Mouse (Mus musculus): ENCODE results near the gene Ugp2.
A peak's percentile ranks its signal among the peaks of the same experiment; 100 is the strongest.

Gene Ugp2

GRCm38 (mm10) chr11:21371122-21371806 is at the start of gene Ugp2:
Ugp2 (minus strand) TSS chr11:21371201.
- DNase-seq (ENCODE audit: low spot score in 2 of 2): peak; percentile 94 to 98

GRCm38 (mm10) chr11:21414911-21415381 is 43.9 kb upstream of the Ugp2 start:
- DNase-seq (ENCODE audit: low spot score in 2 of 2): no peak

- no peak for DNase-seq (ENCODE audit: low spot score in 2 of 2)
Measured at GRCm38 (mm10) chr11:21406668-21407067, 35.7 kb upstream of the Ugp2 start.

- no peak for DNase-seq (ENCODE audit: low spot score in 2 of 2)
Measured at GRCm38 (mm10) chr11:21406141-21406540, 35.1 kb upstream of the Ugp2 start.

GRCm38 (mm10) chr11:21403877-21404276 is 32.9 kb upstream of the Ugp2 start:
- no peak for DNase-seq (ENCODE audit: low spot score in 2 of 2)

- no peak for DNase-seq (ENCODE audit: low spot score in 2 of 2)
Measured at GRCm38 (mm10) chr11:21402481-21403254, 31.7 kb upstream of the Ugp2 start.

- no peak for DNase-seq (ENCODE audit: low spot score in 2 of 2)
Measured at GRCm38 (mm10) chr11:21401248-21401647, 30.2 kb upstream of the Ugp2 start.

GRCm38 (mm10) chr11:21399186-21399681 is 28.2 kb upstream of the Ugp2 start:
- no peak for DNase-seq (ENCODE audit: low spot score in 2 of 2)

- no peak for DNase-seq (ENCODE audit: low spot score in 2 of 2)
Measured at GRCm38 (mm10) chr11:21398464-21398863, 27.5 kb upstream of the Ugp2 start.

- no peak for DNase-seq (ENCODE audit: low spot score in 2 of 2)
Measured at GRCm38 (mm10) chr11:21386790-21387189, 15.8 kb upstream of the Ugp2 start.

GRCm38 (mm10) chr11:21374096-21374495 is 3.1 kb upstream of the Ugp2 start:
- DNase-seq (ENCODE audit: low spot score in 2 of 2): no peak

GRCm38 (mm10) chr11:21370399-21371121 is 441 bp downstream of the Ugp2 start:
- DNase-seq (ENCODE audit: low spot score in 2 of 2): peak; percentile 60 to 77

- DNase-seq (ENCODE audit: low spot score in 2 of 2): no peak
Measured at GRCm38 (mm10) chr11:21369248-21370016, 1.6 kb downstream of the Ugp2 start.

- DNase-seq (ENCODE audit: low spot score in 2 of 2): no peak
Measured at GRCm38 (mm10) chr11:21368466-21368865, 2.5 kb downstream of the Ugp2 start.

GRCm38 (mm10) chr11:21363144-21363940 is 7.7 kb downstream of the Ugp2 start:
- DNase-seq (ENCODE audit: low spot score in 2 of 2): no peak

- DNase-seq (ENCODE audit: low spot score in 2 of 2): no peak
Measured at GRCm38 (mm10) chr11:21351296-21351695, 19.7 kb downstream of the Ugp2 start.

GRCm38 (mm10) chr11:21348890-21349289 is 22.1 kb downstream of the Ugp2 start:
- DNase-seq (ENCODE audit: low spot score in 2 of 2): no peak

GRCm38 (mm10) chr11:21346020-21346419 is 25.0 kb downstream of the Ugp2 start:
- DNase-seq (ENCODE audit: low spot score in 2 of 2): no peak

- DNase-seq (ENCODE audit: low spot score in 2 of 2): no peak
Measured at GRCm38 (mm10) chr11:21343490-21343889, 27.5 kb downstream of the Ugp2 start.

GRCm38 (mm10) chr11:21339088-21339487 is 31.9 kb downstream of the Ugp2 start:
- no peak for DNase-seq (ENCODE audit: low spot score in 2 of 2)

GRCm38 (mm10) chr11:21337855-21338254 is 33.1 kb downstream of the Ugp2 start:
- no peak for DNase-seq (ENCODE audit: low spot score in 2 of 2)

Measured in spleen, postnatal 4 days (tissue).